Mouse (Mus musculus): ENCODE data around the gene Cyp17a1.

The Cyp17a1 gene

DNA sequence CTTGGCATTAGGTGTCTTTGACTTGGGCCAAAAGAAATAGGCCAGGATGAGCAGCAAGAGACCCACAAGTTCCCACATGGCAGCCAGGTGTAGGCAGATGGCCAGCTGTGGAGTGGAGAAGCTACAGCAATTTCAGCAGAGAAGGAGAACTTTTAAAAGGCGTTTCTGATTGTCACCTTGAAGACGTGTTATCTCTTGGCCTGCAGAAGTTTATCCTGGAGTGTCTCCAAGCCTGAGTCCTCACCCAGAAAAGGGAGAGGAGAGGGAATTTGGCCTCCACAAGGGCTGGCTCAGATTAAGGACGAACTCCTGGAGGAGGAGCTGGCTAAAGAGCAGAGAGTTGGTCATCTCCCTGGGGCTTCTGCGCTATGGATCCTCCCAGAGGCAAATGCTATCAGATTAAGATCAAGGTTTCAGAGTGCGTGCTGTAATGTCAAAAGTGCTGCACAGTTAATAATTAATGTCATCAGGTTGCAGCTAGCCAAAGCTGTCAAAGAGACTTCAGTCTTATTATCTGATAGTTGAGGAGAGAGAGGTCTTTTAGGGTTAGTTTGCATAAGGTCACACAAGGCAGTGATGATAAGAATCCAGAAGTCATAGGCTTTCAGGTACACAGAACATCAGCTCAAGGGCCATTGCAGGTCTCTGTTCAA is at the start of gene Cyp17a1:
Gene Cyp17a1 (minus strand): TSS at position 407 of the 653 bp plus-strand sequence.
- DNase-seq (ENCODE audit: low spot score in 2 of 2): no peak

DNA sequence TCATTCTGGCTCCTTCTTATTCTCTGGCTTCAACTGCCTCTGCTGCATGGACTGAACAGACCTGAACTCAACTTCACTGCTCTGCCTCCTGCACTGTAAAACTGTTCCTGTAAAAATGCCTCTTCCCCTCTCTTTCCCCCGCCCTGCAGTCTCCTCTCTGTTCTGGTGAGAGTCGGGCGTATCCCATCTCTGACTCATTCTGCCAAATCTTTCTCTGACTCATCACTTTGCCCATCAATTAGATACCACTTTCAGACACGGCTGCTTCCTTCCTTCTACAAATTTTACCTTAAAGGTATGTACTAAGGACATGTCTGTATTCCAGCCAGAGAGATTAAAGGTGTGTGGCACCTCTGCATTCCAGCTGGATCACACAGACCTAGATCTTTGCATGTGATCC is 45.2 kb upstream of the Cyp17a1 start:
- DNase-seq (ENCODE audit: low spot score in 2 of 2): no peak

DNA sequence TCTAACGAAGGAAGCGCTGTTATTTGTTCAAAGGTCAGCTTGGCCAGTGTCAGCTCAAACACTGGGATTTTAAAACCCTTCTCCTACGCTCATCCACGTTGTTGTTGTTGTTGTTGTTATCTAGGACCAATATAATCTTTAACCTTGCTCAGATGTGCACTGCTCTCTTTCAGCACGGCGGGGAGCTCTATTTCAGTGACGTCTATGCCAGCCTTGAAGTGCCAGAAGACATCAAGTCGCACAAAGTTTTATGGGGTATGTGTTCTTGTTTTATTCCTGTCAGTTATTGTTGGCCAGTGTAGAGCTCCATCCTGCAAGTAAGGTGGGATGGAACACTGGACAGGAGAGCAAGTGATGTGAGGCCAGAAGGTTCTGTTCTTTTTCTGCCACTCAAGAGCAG is 42.0 kb upstream of the Cyp17a1 start:
- no peak for DNase-seq (ENCODE audit: low spot score in 2 of 2)

DNA sequence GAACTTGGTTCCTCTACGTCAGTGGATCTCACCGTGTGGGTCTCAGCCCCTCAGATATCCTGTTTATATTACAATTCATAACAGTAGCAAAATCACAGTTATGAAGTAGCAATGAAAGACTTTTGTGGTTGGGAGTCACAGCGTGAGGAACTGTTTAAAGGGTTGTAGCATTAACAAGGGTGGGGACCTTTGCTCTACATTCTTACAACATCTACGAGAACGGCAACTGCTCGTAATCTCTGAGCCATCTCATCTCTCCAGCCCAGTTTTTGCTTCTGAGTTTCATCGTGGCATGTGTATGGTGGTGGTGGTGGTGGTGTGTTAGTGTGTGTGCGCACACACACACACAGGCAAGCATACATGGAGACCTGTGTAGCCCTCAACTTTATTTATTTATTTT is 41.3 kb upstream of the Cyp17a1 start:
- no peak for DNase-seq (ENCODE audit: low spot score in 2 of 2)

DNA sequence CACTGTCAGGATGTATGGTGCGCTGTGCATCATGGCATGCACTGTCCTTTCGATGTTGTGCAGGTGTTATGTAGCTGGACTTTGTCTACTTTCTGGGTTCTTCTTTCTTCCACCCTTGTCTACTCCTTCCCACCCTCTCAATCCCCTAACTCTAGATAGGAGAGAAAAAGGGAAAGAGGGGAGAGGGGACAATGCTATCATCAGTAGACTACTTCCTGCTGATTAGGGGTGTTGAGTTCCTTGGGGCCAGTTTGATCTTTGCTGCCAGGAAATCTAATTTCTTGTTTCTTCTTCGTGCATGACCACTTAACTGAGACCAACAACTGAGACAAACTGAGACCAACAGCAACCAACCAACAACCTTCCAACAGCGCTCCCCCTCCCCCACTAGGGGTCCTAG is 37.6 kb upstream of the Cyp17a1 start:
- DNase-seq (ENCODE audit: low spot score in 2 of 2): no peak

DNA sequence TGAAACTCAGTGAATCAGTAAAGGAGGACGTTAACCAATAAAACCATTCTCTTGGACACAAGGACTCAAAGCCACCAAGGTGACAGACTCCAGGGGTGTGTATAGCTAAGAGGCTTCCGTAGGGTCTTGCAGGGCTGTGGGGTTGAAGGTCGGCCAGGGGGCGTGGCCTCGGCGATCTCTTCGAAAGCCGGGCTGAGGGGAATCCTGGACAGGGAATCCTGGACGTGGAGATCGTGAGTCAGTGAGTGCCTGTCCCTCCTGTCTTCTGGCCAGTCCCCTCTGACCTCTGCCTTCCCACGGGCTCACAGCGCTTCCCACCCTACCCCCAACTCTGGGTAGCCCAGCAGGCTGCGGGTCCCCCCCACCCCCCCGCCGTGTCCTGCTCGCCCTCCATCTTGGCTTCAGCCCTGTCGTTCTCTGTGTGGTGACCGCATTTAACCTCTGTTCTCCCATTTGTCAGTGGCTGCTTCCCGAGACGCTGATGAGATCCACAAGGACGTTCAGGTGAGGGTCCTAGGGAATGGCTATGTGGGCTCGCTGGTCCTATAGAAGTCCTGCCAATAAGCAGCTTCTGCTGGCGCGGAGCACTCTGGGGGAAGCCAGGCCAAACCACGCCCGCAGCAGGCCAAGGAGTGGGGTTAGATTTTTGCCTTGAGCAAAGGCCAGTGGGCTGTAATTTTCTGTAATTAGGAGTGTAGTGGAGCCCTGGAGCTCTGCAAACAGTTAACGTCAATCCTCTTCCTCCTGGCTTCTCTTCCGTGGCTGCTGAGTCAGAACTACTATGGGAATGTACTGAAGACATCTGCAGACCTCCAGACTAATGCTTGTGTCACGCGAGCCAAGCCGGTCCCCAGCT is 34.6 kb upstream of the Cyp17a1 start, which contains the start of gene As3mt:
Gene As3mt (plus strand): TSS at position 163 of the 856 bp plus-strand sequence.
- peak in 1 of 2 experiments; percentile 35 for DNase-seq (ENCODE audit: low spot score in 2 of 2)

DNA sequence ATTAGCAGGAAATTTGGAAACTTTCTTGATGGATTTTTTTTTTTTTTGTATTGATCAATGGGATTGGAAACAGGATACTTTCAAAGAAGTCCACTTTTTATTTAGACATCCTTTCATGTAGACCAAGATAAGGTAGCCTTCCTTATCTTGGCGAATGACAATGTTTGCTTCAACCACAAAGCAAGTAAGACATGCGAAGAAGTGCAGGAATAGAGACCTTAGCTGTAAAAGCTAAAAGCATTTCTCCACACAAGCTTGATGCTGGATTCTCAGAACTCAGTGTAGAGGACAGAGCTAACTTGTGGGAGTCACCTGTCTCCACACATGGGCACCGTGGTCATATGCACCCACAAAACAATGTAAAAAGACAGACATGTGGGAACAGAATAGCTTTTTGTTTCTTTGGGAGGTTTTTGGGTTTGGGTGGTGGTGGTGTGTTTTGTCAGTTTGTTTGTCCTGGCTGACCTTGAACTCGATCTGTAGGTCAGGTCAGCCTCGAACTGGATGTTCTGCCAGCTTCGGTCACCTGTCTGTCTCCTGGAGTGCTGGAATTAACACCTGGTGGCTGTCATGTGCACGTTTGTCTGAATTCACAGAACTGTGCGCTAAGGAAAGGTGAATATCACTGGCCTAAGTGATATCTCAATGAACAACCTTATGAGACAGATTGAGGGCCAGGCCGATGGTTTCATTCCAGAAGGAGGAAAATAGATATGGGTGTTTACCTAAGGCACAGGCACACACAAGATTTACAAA is 33.7 kb upstream of the Cyp17a1 start:
- no peak for DNase-seq (ENCODE audit: low spot score in 2 of 2)

DNA sequence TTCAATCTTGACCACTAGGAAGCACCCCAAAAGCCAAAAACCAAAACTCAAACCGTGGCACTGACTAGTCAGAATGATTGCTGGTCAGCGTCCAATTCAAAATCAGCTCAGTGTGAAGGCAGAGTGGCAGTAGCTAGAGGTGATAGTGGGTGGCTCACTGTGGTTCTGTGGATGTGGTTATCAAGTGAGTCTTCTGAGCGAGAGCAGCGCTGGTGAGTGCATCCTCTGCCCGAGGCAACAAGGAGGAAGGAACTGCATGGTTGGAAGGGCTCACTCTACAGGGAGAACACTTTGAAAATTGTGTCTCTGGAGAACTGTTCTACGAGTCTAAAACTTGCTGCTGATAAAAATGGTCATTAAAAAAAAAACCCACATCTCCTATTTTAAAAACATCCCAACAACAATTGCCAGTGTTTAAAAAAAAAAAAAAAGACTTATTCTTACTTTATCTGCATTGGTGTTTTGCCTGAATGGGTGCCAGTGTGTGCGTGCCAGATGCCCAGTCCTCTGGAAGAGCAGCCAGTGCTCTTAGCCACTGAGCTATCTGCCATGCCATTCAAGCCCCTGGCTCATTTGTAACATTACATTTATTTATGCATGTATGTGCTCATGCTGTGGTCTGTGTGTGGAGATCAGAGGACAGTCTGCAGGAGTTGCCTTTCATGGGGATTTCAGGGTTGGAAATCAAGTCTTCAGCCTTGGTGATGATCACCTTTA is 33.0 kb upstream of the Cyp17a1 start:
- no peak for DNase-seq (ENCODE audit: low spot score in 2 of 2)

DNA sequence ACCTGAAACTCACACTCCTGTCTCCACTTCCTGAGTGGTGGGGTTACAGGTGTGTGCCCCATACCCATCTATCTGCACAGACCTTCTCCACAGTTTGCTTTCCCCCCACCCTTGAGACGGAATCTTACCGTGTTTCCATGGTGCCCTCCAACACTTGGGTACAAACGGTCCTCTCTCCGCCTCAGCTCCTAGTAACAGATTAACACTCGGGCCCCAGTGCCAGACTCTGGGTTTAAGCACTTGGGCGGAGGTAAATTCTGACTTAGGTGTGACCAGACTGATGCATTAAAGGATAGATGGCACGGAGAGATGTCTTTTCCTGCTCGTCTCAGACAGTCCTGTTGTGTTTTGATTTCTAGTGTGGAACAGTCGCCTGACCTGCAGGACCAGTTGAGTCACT is 28.2 kb upstream of the Cyp17a1 start:
- no peak for DNase-seq (ENCODE audit: low spot score in 2 of 2)

DNA sequence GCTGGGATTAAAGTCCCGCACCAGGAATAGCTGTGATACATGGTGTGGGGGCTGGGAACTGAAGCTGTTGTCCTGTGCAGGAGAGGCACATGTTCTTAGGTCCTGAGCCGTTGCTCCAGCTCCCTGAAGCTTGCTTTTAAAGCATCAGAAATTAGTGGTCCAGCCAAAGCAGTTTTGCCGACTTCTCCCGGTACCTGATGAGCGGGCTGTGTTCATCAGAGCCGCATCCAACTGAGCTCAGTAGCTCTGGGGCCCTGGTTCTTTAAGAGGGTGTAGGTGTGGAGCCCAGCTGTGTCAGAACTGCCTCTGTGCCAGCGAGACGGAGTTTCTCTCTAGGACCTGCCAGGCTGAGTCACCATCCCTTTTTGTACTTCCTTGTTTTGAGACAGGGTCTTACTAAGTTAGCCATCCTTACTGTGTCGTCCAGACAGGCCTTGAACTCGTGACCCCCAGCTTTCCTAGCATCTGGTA is 26.1 kb upstream of the Cyp17a1 start:
- DNase-seq (ENCODE audit: low spot score in 2 of 2): peak; percentile 25 to 27

DNA sequence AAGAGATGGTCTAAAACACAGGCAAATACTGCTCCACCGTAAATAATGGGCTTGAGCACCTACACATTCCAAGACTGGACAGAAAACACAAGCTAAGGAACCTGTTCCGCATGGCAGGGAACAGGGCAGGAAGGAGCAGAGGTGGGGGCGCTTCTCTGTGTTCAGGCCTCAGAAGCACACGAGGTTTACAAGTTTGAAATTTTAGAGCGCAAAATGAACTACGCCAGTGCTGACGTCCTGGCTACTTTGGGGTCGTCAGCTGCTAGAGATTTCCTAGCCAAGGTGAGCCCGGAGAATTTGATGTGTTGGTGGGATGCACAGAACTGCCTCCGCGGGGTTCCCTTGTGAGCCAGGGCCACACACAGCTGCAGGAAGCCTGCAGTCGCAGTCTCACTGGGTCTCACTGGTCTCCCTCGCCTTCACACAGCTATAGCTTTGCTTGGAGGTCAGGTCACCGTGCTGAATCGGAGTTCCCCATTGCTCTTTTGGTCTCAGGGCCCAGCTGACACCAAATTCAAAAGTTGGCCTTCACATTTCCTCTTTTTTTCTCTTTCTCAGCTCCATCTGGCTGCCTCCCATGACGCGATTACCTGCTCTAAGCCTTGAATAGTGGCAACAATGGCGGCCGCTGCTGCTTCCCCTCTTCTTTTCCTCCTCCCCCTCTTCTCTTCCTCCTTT is 25.0 kb upstream of the Cyp17a1 start:
- no peak for DNase-seq (ENCODE audit: low spot score in 2 of 2)

DNA sequence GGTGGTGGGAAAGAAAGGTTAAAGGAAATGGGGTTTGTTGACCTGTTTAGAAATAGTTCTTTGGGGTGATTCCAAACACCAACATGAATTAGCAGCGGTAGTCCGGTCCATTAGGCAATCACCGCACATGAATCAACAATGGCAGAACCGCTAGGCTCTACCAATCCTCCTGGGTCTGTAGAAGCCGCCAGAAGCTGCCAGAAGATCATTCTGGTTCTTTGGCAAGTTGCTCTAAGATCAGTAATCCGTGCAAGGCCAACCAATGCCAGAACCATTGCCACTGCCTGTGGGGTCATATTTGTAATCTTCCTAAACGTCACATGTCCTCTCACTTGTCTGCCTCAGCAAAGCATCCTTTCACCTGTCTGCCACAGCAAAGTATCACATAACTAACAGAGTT is 24.0 kb upstream of the Cyp17a1 start:
- DNase-seq (ENCODE audit: low spot score in 2 of 2): no peak

DNA sequence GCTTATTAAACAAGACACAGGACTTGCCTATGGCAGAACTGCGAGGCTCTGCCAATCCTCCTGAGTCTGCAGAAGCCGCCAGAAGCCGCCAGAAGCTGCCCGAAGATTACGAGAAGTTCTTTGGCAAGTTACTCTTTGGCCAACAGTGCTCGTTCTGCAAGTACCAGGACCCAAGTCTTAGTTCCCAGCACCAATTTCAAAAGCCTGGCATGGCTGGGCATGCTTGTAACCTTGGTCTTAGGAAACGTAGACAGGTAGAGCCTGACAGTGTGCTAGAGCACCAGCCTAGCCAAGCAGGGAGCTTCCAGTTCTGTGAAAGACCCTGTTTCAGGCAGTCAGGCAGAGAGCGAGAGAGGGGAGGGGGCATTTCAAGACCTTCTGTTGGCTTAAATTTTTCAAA is 23.5 kb upstream of the Cyp17a1 start:
- DNase-seq (ENCODE audit: low spot score in 2 of 2): no peak

DNA sequence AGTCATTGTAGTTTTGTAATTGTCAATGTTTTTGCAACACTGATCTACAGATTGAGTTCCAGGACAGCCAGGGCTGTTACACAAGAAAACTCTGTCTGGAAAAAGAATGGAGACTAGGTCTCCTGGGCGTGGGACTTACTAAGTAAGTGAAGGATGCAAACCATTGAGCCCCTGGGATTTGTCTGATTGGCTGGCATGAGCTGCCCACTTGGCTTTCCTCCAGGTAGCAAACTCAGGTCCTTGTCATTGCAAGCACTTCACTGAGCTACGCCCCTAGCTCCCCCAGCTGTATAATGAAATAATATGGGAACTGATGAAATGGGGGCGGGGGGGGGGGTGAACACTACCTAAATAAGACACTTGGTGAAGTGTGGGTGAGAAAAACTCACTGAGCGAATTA is 20.2 kb upstream of the Cyp17a1 start:
- no peak for DNase-seq (ENCODE audit: low spot score in 2 of 2)

DNA sequence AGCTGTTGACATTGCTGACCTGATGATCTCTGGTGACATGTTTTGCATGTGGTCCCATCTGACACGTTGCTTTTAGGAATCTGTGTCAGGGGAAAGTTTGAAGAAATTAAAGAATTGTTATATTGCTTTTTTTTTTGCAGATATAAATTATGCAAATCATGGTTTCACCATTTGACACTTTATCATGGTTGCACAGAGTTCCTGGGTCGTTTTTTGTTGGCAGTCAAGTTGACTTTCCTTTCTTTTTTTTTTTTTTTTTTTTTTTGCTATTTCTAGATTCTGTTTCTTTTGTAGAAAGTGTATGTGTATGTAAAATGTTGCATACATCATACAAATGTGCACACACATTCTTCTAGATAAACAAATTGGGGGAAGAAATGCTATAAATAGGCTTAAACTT is 18.1 kb upstream of the Cyp17a1 start:
- no peak for DNase-seq (ENCODE audit: low spot score in 2 of 2)

DNA sequence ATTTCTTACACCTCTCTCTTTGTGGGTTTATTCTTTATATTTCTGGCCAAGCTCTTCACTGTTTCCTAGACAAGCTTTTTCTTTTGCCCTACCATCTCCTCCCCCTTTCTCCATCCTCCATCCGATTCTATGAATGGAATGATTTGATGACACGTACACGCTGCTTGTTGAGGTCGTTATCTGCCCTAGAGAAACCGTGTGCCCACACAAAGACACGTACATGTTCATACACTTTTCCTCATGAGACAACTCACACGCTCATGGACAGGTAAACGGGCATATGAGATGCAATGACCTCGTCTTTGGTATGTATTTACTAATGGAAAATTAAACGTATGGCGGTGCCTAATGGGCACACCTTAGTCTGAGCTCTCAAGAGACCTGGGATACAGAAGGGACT is 17.4 kb upstream of the Cyp17a1 start:
- DNase-seq (ENCODE audit: low spot score in 2 of 2): no peak

DNA sequence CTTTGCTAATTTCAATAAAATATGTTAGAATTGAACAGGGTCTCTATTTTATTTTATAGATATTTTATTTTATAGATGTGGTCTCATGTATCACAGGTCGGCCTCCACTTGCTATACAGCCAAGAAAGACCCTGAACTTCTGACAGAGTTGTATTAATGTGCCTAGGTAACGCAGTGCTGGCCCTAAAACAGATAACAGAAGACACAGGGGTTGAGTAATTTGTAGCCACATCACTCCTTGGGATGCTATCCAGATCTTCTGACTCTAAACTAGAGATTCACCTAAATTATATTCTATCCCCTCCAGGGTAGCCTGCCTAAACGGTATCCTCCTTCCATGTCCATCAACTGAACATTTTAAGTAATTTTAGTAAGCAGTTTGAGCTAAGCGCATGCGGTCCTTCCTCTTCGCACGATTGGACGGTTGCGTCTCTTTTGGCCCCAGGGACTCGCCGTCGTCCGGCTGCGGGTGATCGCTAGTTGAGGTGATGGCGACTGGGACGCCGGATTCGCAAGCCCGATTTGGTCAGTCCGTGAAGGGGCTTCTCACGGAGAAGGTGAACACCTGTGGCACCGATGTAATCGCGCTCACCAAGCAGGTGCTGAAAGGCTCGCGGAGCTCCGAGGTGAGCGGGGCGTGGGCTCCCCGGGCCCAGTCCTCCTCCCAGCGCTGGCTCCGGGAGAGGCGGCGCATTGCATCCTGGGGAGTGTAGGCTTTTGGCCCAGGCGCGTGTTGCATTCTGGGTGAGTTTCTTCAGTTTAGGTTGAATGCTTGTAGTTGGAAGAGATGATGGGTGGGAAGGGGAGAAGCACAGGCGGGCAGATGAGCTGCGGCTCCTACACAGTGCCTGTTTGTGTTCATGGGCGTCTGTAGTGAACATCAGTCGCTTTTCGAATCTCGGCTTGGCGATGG is 16.7 kb upstream of the Cyp17a1 start, which contains the start of gene Borcs7:
Gene Borcs7 (plus strand): TSS at position 447 of the 913 bp plus-strand sequence.
- DNase-seq (ENCODE audit: low spot score in 2 of 2): peak; percentile 94 to 95

DNA sequence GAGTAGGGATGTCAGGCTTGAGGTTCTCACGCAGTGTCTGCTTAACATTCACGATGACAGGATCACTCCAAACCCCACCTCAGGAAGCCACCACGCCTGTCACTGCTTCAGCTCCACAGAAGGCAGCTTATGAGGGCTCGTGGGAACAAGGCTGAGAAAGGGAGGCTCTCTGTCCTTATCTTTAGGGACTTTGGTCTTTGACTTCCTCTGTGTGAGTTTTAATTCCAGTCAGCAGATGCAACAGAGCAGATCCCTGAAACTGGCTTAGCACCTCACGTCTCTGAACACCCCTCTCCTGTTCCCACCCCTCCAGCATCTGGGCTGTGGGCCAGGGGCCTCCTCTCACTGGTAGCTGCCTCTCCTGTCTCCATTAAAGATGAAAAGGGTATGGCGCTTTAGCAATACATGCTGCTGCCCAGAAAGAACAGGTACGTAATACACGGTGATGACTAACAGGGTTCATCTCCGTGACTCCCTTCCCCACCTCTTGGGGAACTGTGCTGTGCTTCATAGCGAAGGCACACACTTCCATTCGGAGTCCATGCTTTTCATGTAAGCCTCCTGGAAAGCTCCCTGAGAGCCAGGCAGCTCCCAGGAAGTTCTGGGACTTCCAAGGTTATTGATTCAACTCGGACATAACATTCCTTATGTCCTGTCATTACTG is 6.9 kb upstream of the Cyp17a1 start:
- DNase-seq (ENCODE audit: low spot score in 2 of 2): no peak

DNA sequence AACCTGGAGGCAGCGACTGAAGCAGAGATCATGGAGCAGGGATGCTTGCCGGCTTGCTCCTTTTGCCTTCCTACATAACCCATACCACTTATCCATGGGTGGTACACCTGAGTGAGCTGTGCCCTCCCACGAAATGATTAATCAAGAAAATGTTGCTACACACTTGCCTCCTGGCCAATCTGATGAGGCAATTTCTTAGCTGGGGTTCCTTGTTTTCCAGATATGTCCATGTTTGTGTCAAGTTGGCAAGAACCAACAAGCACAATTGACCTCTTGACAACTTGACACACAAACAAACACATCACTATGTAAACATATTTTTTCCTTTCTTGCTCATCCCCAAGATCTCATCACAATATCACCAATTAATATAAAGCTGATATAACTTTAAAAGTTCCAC is 2.7 kb upstream of the Cyp17a1 start:
- no peak for DNase-seq (ENCODE audit: low spot score in 2 of 2)

Data from frontal cortex, postnatal 36 days (tissue).